Mouse (Mus musculus) ES-E14 (cell line): Measurements from ENCODE around the gene Emc3. TPM values are rescaled to one million over a fixed set of nuclear protein-coding genes. Genes with fewer than 3 reads are reported as not detected.

Experiments
- DNase-seq: peaks from one replicate; pipeline ENCODE4 v3.0.0-alpha.2; 2013; ENCODE audit warnings: low read depth, low spot score
- H3K27ac ChIP-seq: 2 replicates; pipeline ENCODE4 v1.5.1; 2012; ENCODE audit warnings: low read depth, mild to moderate bottlenecking, low read length, moderate library complexity, mixed read lengths; ENCODE audit not compliant: poor library complexity, insufficient read depth, severe bottlenecking
- H3K36me3 ChIP-seq: 2 replicates; pipeline ENCODE4 v1.6.1; 2012; ENCODE audit warnings: mild to moderate bottlenecking, low read length, moderate library complexity, mixed read lengths; ENCODE audit not compliant: control insufficient read depth, poor library complexity, insufficient read depth, severe bottlenecking
- H3K4me1 ChIP-seq, 2 experiments: fragments of 150-350 bp in 1 of 2; sonication (generic) in 1 of 2; 2 replicates each; pipeline ENCODE4 v1.6.1; 2012; ENCODE audit warnings: low read length in 2 of 2, mild to moderate bottlenecking in 1 of 2, mixed read lengths in 1 of 2; ENCODE audit not compliant: control insufficient read depth in 2 of 2, insufficient read depth in 2 of 2, poor library complexity in 1 of 2
- H3K4me3 ChIP-seq, 2 experiments: fragments of 150-350 bp in 1 of 2; sonication (generic) in 1 of 2; 2 replicates each; pipeline ENCODE4 v1.5.1; 2012; ENCODE audit warnings: low read length in 2 of 2, low read depth in 1 of 2, mild to moderate bottlenecking in 1 of 2, mixed read lengths in 1 of 2; ENCODE audit not compliant: insufficient read depth in 1 of 2, poor library complexity in 1 of 2, severe bottlenecking in 1 of 2
- H3K9ac ChIP-seq: 2 replicates; pipeline ENCODE4 v1.6.1; 2012; ENCODE audit warnings: low read depth, mild to moderate bottlenecking, low read length, mixed read lengths; ENCODE audit not compliant: poor library complexity, insufficient read depth, severe bottlenecking
- H3K9me3 ChIP-seq: fragments of 150-350 bp; sonication (generic); 2 replicates; pipeline ENCODE4 v1.6.1; 2012; ENCODE audit warnings: low read depth, mild to moderate bottlenecking, low read length; ENCODE audit not compliant: control insufficient read depth, insufficient read depth
- CHD2 ChIP-seq: IDR thresholded peaks from 2 replicates; pipeline ENCODE4 v1.6.1; 2014; ENCODE audit warnings: mild to moderate bottlenecking, low read depth, low read length, inconsistent platforms
- HCFC1 ChIP-seq: IDR thresholded peaks from 2 replicates; pipeline ENCODE4 v1.6.1; 2012; ENCODE audit warnings: low read length, inconsistent platforms, borderline replicate concordance; ENCODE audit not compliant: insufficient read depth
- MAFK ChIP-seq: IDR thresholded peaks from 2 replicates; pipeline ENCODE4 v1.6.1; 2014; ENCODE audit warnings: mild to moderate bottlenecking, low read depth, low read length, inconsistent platforms; ENCODE audit not compliant: insufficient read depth
- ZC3H11A ChIP-seq: IDR thresholded peaks from 2 replicates; pipeline ENCODE4 v1.6.1; 2012; ENCODE audit warnings: low read depth, mild to moderate bottlenecking, inconsistent platforms, low read length, borderline replicate concordance
- ZNF384 ChIP-seq: IDR thresholded peaks from 2 replicates; pipeline ENCODE4 v1.6.1; 2012; ENCODE audit warnings: low read depth, low read length, inconsistent platforms
- in situ Hi-C, 2 experiments: fragments of 600-800 bp; cut with MboI; formaldehyde crosslinking; loops; one replicate each; pipeline ENCODE4 v1.15.1; 2025; ENCODE audit warnings: low sequenced_read_pairs in 2 of 2, inconsistent platforms in 1 of 2; ENCODE audit not compliant: unreplicated experiment in 2 of 2
- total RNA-seq: library from RNA; depleted of rRNA; stranded (reverse); fragments of 300-350 nt; gene quantifications from 2 replicates; pipeline ENCODE4 v1.2.3, GENCODE M21; 2012

Gene Emc3
- total RNA-seq, 1 experiment: 71.2 TPM

DNA sequence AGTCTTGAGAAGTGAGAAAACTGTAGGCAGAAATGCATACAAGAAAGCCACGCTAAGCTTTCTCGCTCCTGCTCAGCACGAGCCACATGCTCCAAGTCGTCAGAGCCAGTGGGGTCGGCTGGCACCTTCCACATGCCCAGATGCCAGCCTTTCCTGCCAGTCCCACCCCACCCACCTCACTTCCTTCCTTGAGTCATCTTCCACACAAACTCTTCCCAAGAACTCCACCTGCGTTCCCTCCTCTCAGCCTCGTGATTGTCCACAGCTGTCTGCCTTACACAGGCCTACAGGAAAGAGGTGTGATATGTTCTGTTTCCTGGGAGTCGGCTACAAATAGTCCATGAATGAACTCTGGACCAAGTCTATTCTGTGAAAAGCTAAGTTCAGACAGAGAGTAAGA, 8.0 kb downstream of the Emc3 start:
- DNase-seq: no peak
- TF ChIP-seq ZNF384 (no peak), MAFK (no peak), HCFC1 (no peak)
- in situ Hi-C loops: no loop called here
- H3K36me3 ChIP-seq: peaks cover 13% of the 10 kb centered on the region
- H3K9me3 ChIP-seq: no peaks in the 10 kb centered on the region
- H3K9ac ChIP-seq: no peak overlapping the region
- no peak overlapping the region for H3K27ac ChIP-seq
- H3K4me3 ChIP-seq: no peak overlapping the region
- no peaks in the 10 kb centered on the region for H3K4me1 ChIP-seq

DNA sequence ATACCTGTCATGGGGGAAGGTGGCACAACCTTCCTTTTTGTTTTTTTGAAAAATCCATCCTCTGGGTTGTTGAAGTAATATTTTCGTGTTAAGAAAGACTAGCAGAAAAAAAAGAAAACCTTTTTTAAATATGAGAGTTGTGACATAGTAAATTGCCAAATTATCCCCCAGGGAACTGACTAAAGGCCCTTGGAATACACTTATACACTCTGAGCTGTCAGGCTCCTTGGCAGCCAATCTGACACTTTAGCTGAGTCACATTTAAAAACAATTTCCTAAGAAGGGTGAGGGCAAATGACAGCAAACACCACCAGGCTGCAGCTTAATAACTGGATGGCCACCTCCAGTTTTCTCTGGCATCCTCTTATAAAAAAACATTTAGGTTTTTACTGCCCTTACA, 9.1 kb downstream of the Emc3 start:
- peaks cover 18% of the 10 kb centered on the region for H3K36me3 ChIP-seq
- no peaks in the 10 kb centered on the region for H3K4me1 ChIP-seq
- H3K27ac ChIP-seq: no peak overlapping the region
- in situ Hi-C loops: no loop called here
- TF ChIP-seq HCFC1 (no peak), CHD2 (no peak), MAFK (no peak), ZC3H11A (no peak), ZNF384 (no peak)
- no peak overlapping the region for H3K4me3 ChIP-seq
- no peak for DNase-seq
- H3K9ac ChIP-seq: no peak overlapping the region
- no peaks in the 10 kb centered on the region for H3K9me3 ChIP-seq

DNA sequence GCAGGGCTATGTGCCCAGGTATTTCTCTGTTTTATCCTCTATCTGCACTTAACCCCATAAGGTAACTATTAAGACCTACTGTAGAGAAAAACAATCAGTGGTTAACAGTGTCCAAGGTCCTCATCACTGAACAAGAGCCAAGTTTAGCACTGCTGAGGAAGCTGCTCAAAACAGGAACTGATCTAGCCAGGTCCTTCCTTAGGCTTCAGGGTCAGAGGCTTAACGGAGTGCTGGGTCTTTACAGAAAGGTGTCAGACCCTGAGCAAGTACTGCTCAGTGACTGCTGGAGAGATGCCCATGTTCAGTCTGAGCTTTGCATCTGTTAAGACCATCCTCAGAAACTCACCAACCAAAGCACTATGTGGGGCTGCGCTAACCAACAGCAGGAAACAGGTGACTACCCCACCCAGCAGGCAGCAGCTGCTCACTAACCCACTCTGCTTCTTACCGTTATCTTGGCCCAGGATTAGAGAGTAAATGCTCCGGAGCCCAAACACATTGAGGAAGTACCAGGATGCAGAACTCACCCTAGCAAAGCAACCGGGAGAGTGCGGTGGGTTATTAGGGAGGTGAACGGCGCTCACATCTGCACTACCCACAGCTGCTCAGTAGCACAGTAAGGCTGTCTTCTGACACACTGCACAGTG, 13.9 kb downstream of the Emc3 start:
- H3K9me3 ChIP-seq: no peaks in the 10 kb centered on the region
- in situ Hi-C loops: no loop called here
- H3K27ac ChIP-seq: no peak overlapping the region
- peaks cover 30% of the 10 kb centered on the region for H3K36me3 ChIP-seq
- H3K4me1 ChIP-seq: no peaks in the 10 kb centered on the region
- DNase-seq: no peak
- no peak overlapping the region for H3K9ac ChIP-seq
- H3K4me3 ChIP-seq: no peak overlapping the region
- TF ChIP-seq ZC3H11A: no peak
- no peak for TF ChIP-seq MAFK
- no peak for TF ChIP-seq CHD2

DNA sequence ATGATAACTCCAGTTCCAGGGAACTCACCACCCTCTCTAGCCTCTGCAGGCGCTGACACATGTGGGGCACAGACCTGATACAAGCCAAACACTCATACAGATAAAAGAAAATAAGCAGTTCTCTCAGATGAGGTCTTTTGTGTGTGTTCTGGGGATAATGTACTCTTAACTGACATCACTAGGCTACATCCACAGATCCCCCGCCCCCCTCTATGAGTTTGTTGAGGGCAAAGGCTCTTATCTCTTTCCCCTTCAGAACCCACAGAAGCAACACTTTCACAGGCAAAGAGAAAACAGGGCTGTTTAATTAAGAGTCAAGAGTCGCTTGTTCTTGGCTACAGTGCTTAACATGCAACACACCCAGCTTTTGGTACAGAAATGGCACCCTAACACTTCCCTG, 16.9 kb downstream of the Emc3 start:
- no peak for DNase-seq
- no peaks in the 10 kb centered on the region for H3K9me3 ChIP-seq
- no peak overlapping the region for H3K4me3 ChIP-seq
- H3K4me1 ChIP-seq: no peaks in the 10 kb centered on the region
- TF ChIP-seq CHD2 (no peak), ZC3H11A (no peak), HCFC1 (no peak), MAFK (no peak), ZNF384 (no peak)
- H3K9ac ChIP-seq: no peak overlapping the region
- H3K36me3 ChIP-seq: peaks cover 24% of the 10 kb centered on the region
- H3K27ac ChIP-seq: no peak overlapping the region
- in situ Hi-C loops: no loop called here

DNA sequence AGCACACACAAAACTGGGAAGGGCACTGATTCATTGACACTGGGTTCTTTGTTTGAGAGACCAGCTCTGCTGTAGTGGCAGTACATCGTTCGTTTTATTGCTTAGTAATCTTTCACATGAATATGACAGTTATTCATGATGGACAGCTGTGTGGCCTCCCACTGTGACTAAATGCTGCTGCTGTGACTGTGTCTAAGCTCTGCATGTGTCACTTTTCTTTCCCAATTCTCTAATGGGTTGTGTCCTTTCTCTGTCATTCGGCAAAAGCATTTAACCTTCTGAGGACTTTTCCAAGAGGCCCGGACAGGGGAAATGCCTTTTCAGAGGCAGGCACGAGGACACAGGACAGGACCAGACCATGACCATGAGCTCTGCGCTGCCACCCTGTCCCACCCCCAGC, 17.5 kb downstream of the Emc3 start:
- Histone ChIP-seq H3K9me3 (no peaks in the 10 kb centered on the region), H3K36me3 (peaks cover 20% of the 10 kb centered on the region), H3K9ac (no peak overlapping the region), H3K4me1 (no peaks in the 10 kb centered on the region; a peak in 1 of 4 replicates), H3K27ac (no peak overlapping the region), H3K4me3 (no peak overlapping the region)
- in situ Hi-C loops: no loop called here
- no peak for DNase-seq
- TF ChIP-seq ZC3H11A (no peak), HCFC1 (no peak), MAFK (no peak), ZNF384 (no peak), CHD2 (no peak)
